Mouse (Mus musculus): ENCODE results near the gene Kidins220.

The Kidins220 gene

GRCm38 (mm10) chr12:24974446-24975114 lies at the start of gene Kidins220:
TSS of gene Kidins220 (plus strand) at chr12:24974925.
- POLR2A ChIA-PET: interaction anchor here in 3 of 4 experiments (0.6 to 2.2 kb wide), 18 partner anchors 11 to 323 kb away, joined by 3 to 11 read pairs (median 5); partner anchors contain the start of genes Rrm2 (in 3 of the 3) and Klf11 (in 1 of the 3)
- CTCF ChIA-PET: interaction anchor here in 3 of 4 experiments (0.6 to 1.8 kb wide), 22 partner anchors 8 to 1561 kb away, joined by 3 to 23 read pairs (median 4); partner anchors contain the start of gene Rrm2 (in 1 of the 3)

GRCm38 (mm10) chr12:24925276-24925675 lies 49.4 kb upstream of the Kidins220 start:
- ChIA-PET CTCF (no interaction called here), POLR2A (interaction anchor here in 1 of 4 experiments (0.9 kb wide), 1 partner anchor 12 kb away, joined by 3 read pairs; no protein-coding TSS in a partner anchor)

- POLR2A ChIA-PET: interaction anchor here in 3 of 4 experiments (0.7 to 0.9 kb wide), 3 partner anchors 13 to 1352 kb away, joined by 3 read pairs; no protein-coding TSS in a partner anchor
- CTCF ChIA-PET: interaction anchor here in 1 of 4 experiments (0.7 kb wide), 1 partner anchor 354 kb away, joined by 3 read pairs; the partner anchor contains the start of gene Grhl1
Measured at GRCm38 (mm10) chr12:24925684-24926083, 49.0 kb upstream of the Kidins220 start.

- ChIA-PET CTCF (interaction anchor here in 1 of 4 experiments (1.4 to 1.7 kb wide), 2 partner anchors 9 to 23 kb away, joined by 3 to 6 read pairs; no protein-coding TSS in a partner anchor), POLR2A (interaction anchor here in 3 of 4 experiments (0.5 to 1.5 kb wide), 5 partner anchors 10 to 97 kb away, joined by 3 read pairs; no protein-coding TSS in a partner anchor)
Measured at GRCm38 (mm10) chr12:24928051-24928748, 46.5 kb upstream of the Kidins220 start.

GRCm38 (mm10) chr12:24929043-24929442 lies 45.7 kb upstream of the Kidins220 start:
- ChIA-PET POLR2A (interaction anchor here in 1 of 4 experiments (1.0 to 1.1 kb wide), 2 partner anchors 12 to 47 kb away, joined by 3 read pairs; no protein-coding TSS in a partner anchor), CTCF (interaction anchor here in 1 of 4 experiments (1.4 to 1.7 kb wide), 2 partner anchors 9 to 22 kb away, joined by 3 to 6 read pairs; no protein-coding TSS in a partner anchor)

- ChIA-PET POLR2A (no interaction called here), CTCF (interaction anchor here in 1 of 4 experiments (0.6 kb wide), 1 partner anchor 253 kb away, joined by 3 read pairs; no protein-coding TSS in a partner anchor)
Measured at GRCm38 (mm10) chr12:24930760-24931159, 44.0 kb upstream of the Kidins220 start.

- ChIA-PET POLR2A (interaction anchor here in 1 of 4 experiments (0.5 kb wide), 1 partner anchor 15 kb away, joined by 6 read pairs; no protein-coding TSS in a partner anchor), CTCF (no interaction called here)
Measured at GRCm38 (mm10) chr12:24932120-24932519, 42.6 kb upstream of the Kidins220 start.

- POLR2A ChIA-PET: interaction anchor here in 3 of 4 experiments (0.6 to 0.8 kb wide), 3 partner anchors 24 to 333 kb away, joined by 3 read pairs; partner anchors contain the start of gene Kidins220 (in 1 of the 3)
Measured at GRCm38 (mm10) chr12:24933206-24933775, 41.4 kb upstream of the Kidins220 start.

GRCm38 (mm10) chr12:24933996-24934395 lies 40.7 kb upstream of the Kidins220 start:
- POLR2A ChIA-PET: interaction anchor here in 2 of 4 experiments (0.6 kb wide), 2 partner anchors 25 to 41 kb away, joined by 3 read pairs; partner anchors contain the start of gene Kidins220 (in 1 of the 2)
- CTCF ChIA-PET: no interaction called here

More at GRCm38 (mm10) chr12:24933206-24933775, 41.4 kb upstream of the Kidins220 start:
- CTCF ChIA-PET: no interaction called here

- ChIA-PET CTCF (interaction anchor here in 1 of 4 experiments (2.0 kb wide), 1 partner anchor 11 kb away, joined by 6 read pairs; no protein-coding TSS in a partner anchor), POLR2A (interaction anchor here in 1 of 4 experiments (0.6 kb wide), 1 partner anchor 219 kb away, joined by 3 read pairs; no protein-coding TSS in a partner anchor)
Measured at GRCm38 (mm10) chr12:24936281-24936680, 38.4 kb upstream of the Kidins220 start.

- CTCF ChIA-PET: interaction anchor here in 1 of 4 experiments (0.6 kb wide), 1 partner anchor 9 kb away, joined by 3 read pairs; no protein-coding TSS in a partner anchor
- POLR2A ChIA-PET: no interaction called here
Measured at GRCm38 (mm10) chr12:24939372-24939771, 35.4 kb upstream of the Kidins220 start.

- ChIA-PET POLR2A (interaction anchor here in 1 of 4 experiments (0.6 to 1.1 kb wide), 4 partner anchors 51 to 204 kb away, joined by 3 read pairs; no protein-coding TSS in a partner anchor), CTCF (interaction anchor here in 2 of 4 experiments (0.6 to 1.3 kb wide), 4 partner anchors 9 to 234 kb away, joined by 3 to 4 read pairs (median 3); partner anchors contain the start of gene Rrm2 (in 2 of the 2))
Measured at GRCm38 (mm10) chr12:24942619-24943287, 32.0 kb upstream of the Kidins220 start.

- POLR2A ChIA-PET: interaction anchor here in 1 of 4 experiments (0.9 kb wide), 1 partner anchor 197 kb away, joined by 3 read pairs; no protein-coding TSS in a partner anchor
Measured at GRCm38 (mm10) chr12:24943427-24943826, 31.3 kb upstream of the Kidins220 start.

GRCm38 (mm10) chr12:24944597-24944996 lies 30.1 kb upstream of the Kidins220 start:
- POLR2A ChIA-PET: interaction anchor here in 1 of 4 experiments (1.1 kb wide), 1 partner anchor 264 kb away, joined by 5 read pairs; no protein-coding TSS in a partner anchor
- CTCF ChIA-PET: no interaction called here

More at GRCm38 (mm10) chr12:24943427-24943826, 31.3 kb upstream of the Kidins220 start:
- CTCF ChIA-PET: interaction anchor here in 2 of 4 experiments (0.6 to 1.3 kb wide), 4 partner anchors 8 to 235 kb away, joined by 3 to 4 read pairs (median 3); partner anchors contain the start of gene Rrm2 (in 2 of the 2)

- CTCF ChIA-PET: interaction anchor here in 2 of 4 experiments (1.6 to 6.6 kb wide), 4 partner anchors 10 to 230 kb away, joined by 6 to 72 read pairs (median 28); no protein-coding TSS in a partner anchor
- POLR2A ChIA-PET: no interaction called here
Measured at GRCm38 (mm10) chr12:24947065-24947464, 27.7 kb upstream of the Kidins220 start.

GRCm38 (mm10) chr12:24948344-24948743 lies 26.4 kb upstream of the Kidins220 start:
- POLR2A ChIA-PET: interaction anchor here in 2 of 4 experiments (0.6 to 2.0 kb wide), 5 partner anchors 11 to 240 kb away, joined by 3 to 5 read pairs (median 3); partner anchors contain the start of gene Rrm2 (in 1 of the 2)
- CTCF ChIA-PET: interaction anchor here (0.5 to 6.6 kb wide), 36 partner anchors 9 to 1329 kb away, joined by 3 to 72 read pairs (median 4); partner anchors contain the start of genes Kidins220 (in 2 of the 4), Rrm2 (in 2 of the 4) and Mboat2 (in 1 of the 4)

All from embryonic stem cell, embryonic (primary cell).